Mouse (Mus musculus) cerebellum, adult 2 months (tissue): ENCODE measurements around the gene Nup133.

Experiments used
- CTCF ChIP-seq: fragments of 200-500 bp; IDR thresholded peaks from 2 replicates; pipeline ENCODE4 v1.5.1; 2011; ENCODE audit warnings: low read depth, mild to moderate bottlenecking, control low read depth, low read length, moderate library complexity, borderline replicate concordance; ENCODE audit not compliant: insufficient read depth
- POLR2A ChIP-seq: fragments of 200-500 bp; IDR thresholded peaks from 2 replicates; pipeline ENCODE4 v1.6.1; 2011; ENCODE audit warnings: low read length, control low read depth, borderline replicate concordance; ENCODE audit not compliant: insufficient read depth

GRCm38 (mm10) chr8:123902653-123903052 is 46.4 kb downstream of the Nup133 start:
- no peak for TF ChIP-seq CTCF
- no peak for TF ChIP-seq POLR2A
